Mouse (Mus musculus) brain, embryonic 14.5 days (tissue): Measurements from ENCODE around the gene Zfp62.

Experiments
- CTCF ChIP-seq: fragments of 200-500 bp; IDR thresholded peaks from 2 replicates; pipeline ENCODE4 v1.5.1; 2012; ENCODE audit warnings: inconsistent platforms, mild to moderate bottlenecking, moderate library complexity, borderline replicate concordance; ENCODE audit not compliant: insufficient read depth, insufficient read length; ENCODE audit errors: extremely low read depth
- POLR2A ChIP-seq: fragments of 200-500 bp; IDR thresholded peaks from 2 replicates; pipeline ENCODE4 v1.6.1; 2012; ENCODE audit warnings: mild to moderate bottlenecking, inconsistent platforms, borderline replicate concordance; ENCODE audit not compliant: poor library complexity, insufficient read depth, insufficient read length, severe bottlenecking; ENCODE audit errors: extremely low read depth

DNA sequence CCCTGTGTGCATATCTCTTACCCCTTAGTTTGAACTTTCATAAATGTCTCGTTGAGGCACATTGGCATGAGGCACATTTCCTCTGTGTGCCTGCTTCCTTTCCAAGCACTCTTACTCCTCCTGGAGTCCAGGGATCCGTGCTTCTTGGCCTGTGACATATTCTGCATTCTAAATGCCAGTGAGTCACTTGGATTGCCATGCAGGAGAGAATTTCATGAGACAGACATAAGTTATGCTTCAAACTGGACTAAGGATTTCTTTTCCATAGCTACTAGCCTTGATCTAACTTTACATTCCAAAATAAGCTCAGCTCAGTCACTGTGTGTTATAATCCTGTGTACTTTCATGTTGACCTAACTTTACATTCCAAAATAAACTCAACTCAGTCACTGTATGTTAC, 12.0 kb upstream of the Zfp62 start:
- TF ChIP-seq CTCF (no peak), POLR2A (no peak)
